Mouse (Mus musculus) kidney, adult 8-10 months (tissue): ENCODE measurements around the gene Gpc5.
A peak's percentile ranks its signal among the peaks of the same experiment; 100 is the strongest.

Source experiments
- DNase-seq, 2 experiments: peaks; one replicate each; pipeline ENCODE4 v3.0.0; 2022

Gene Gpc5

GRCm38 (mm10) chr14:115391831-115392230 lies 299.8 kb downstream of the Gpc5 start:
- DNase-seq, result no peak

GRCm38 (mm10) chr14:115392894-115393524 lies 301.0 kb downstream of the Gpc5 start:
- peak; percentile 42 to 55 for DNase-seq

DNA sequence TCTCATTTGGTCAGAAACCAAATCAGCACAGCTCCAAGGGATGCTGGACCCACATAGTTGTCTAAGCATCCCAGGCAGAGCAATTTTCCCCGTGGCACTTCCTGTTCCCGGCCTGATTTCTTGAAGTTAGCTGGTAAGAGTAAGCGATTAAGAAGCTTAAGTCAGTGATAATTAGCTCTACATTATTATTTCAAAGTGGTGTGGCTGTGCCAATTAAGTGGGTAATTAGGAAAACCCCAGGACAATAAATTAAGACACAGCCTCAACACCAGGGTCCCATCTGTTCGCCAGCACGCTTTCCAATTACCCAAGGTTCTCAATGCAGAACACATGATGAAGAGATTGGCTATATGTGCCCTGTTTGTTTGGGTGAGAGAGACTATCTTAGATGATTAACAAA lies 314.6 kb downstream of the Gpc5 start:
- no peak for DNase-seq

DNA sequence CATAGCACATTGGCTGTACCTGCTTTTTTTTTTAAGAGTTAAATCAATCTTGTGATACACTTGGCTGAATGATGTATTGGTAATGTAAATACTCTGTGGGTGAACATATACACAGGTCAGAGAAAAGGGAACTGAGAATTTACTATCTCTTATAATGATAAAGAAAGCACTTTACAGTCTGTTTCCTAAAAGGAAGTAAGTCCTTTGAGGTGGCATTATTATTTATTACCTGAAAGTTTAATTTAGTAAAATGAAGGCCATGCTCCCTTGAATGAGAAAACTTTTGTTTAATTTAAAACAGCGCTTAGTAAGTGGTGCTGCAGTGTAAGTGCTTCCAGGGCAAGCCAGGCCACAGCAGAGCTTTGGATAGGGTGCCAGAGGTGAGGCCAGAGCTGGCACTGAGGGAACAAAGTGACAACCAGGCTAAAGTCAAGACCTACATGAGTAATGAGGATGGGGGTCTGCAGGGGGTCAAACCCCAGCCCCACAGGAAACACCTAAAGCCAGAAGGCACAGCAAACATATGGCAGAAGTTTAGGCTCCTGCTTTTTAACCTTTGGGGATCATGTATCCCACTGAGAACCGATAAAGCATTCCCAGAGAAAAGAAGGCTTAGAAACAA lies 315.4 kb downstream of the Gpc5 start:
- DNase-seq, result peak; percentile 17 to 39

- DNase-seq, result peak; percentile 51 to 52
Measured at GRCm38 (mm10) chr14:115410881-115411280, 318.9 kb downstream of the Gpc5 start.

DNA sequence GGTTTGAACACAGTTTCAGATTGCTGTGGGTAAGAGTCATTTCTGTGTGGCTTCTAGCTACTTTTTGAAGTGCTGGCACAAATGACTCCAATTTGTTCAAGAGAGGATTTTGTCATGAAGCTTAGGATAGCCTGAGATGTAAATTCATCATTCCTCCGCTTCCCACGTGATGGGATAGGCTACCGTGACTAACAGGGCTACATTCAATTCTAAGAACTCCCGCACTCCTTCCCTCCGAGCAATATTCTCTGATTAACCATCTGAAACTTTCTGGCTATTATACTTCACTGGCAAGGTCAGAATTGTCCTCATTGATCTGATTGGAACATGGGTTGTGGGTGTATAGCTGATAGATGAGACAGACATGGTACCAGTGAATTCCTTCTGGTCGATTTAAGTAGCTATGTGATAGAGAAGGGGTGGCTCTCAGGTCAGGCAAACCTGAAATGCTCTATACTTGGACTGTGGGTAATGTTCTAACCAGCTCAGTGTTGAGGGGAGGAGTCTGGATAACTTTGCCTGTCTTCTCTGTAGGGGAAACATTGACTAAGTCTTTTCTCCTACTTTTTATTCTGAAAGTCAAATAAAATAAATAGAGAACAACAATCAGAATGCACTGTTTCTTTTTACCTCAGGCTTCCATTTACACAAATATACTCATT lies 319.6 kb downstream of the Gpc5 start:
- DNase-seq, result peak; percentile 44 to 51

- no peak for DNase-seq
Measured at GRCm38 (mm10) chr14:115412821-115413220, 320.8 kb downstream of the Gpc5 start.

GRCm38 (mm10) chr14:115413429-115413828 lies 321.4 kb downstream of the Gpc5 start:
- DNase-seq, result peak; percentile 54 to 81

DNA sequence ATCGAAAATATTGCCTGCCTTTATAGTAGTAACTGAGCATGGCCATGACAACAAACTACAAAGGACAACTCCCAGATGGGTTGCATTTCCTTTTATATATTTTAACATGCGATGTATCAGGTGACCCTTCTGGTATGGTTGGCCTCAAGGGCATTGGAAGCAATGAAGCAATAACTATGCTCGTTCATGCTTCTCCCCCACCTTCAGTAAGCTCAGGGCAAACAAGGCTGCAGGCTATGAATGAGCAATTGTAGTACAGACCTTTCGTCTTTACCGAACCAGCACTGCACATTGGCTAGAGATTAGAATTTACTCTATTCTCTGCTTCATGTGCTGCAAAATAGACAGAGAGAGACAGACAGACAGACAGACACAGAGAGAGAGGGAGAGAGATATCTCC lies 322.5 kb downstream of the Gpc5 start:
- DNase-seq, result peak in 1 of 2 experiments; percentile 35

- DNase-seq, result no peak
Measured at GRCm38 (mm10) chr14:115431967-115432366, 340.0 kb downstream of the Gpc5 start.

- no peak for DNase-seq
Measured at GRCm38 (mm10) chr14:115432368-115432767, 340.4 kb downstream of the Gpc5 start.

- no peak for DNase-seq
Measured at GRCm38 (mm10) chr14:115436617-115437016, 344.6 kb downstream of the Gpc5 start.

DNA sequence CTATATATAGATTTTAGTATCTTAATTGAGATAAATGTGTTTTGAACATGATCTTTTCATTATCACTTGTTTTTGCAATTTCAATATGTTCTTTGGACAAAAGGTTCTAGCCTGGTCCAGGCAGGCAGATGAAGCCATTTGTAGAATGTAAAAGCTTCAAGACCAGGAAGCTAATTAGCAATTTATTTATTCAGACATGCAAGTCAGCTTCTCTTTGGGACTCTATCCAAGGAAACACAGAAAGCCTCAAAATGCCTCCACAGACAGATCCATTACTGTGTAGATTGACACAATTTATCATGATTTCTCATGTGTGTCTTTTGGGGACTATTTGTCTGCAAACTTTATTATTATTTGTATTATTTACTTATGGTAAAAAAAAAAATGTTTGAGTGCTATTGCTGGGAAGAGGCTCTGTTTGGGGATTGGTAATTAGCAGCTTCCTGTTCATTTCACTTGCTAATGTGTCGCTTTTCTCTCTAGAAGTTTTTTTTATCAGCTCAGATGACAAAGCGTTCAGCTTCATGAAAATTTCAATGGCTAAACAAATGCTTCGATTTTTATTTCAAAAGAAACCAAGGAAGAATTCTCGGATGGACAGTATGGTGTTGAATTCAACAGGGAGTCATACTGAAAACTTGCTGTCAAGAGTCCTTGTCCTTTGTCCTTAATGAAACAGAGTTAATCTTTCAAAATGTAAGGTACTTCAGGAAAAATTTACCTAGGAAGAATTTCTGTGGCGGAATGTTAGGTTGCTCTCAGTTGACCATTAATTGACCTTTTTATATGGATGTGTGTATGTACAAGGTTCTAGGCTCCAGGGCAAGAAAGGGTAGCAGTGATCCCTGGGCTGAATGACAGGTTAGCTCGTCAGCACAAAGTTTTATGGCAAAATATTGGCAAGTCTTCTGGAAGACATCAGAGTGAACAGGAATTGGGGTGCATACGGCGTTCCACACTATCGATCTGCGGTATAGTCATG lies 353.1 kb downstream of the Gpc5 start:
- DNase-seq, result peak; percentile 32 to 60

DNA sequence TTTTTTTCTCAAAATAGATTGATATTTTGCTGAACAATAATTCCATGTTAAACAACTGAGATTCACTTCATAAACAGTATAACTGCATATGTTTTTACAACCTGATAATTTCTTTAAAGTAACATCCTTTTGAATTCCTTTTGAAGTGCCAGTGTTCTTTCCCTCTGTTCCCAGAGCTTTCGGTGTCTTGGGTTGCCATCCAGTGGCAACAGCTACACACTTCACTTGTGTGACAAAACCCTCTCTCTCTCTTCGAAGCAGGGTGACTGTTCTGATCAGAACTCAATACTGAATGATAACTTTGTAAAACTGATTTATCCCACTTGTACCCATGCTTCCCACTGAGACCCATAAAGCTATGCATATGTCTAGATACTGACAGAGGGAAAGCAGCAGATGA lies 358.9 kb downstream of the Gpc5 start:
- DNase-seq, result peak in 1 of 2 experiments; percentile 27

- DNase-seq, result no peak
Measured at GRCm38 (mm10) chr14:115467960-115468359, 375.9 kb downstream of the Gpc5 start.

GRCm38 (mm10) chr14:115475234-115475633 lies 383.2 kb downstream of the Gpc5 start:
- DNase-seq, result peak; percentile 3 to 21

DNA sequence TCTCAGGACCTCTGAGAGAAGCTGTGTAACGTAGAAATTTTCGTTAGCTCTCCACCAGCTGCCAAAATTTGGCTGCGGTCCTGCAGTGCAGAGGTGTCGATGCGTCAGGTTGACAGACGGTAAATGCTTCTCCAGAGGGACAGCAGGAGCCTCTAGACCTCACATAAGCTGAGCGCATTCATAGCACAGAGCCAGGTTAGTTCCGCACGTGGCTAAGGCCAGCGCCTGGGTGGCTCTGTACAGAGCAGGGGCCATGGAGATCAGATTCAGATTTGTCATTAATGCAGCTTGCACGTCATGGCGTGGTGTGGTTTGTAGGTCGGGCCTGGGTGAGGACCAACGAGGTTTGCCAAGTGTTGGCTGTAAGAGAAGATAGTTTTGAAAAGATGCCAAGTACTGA lies 385.3 kb downstream of the Gpc5 start:
- DNase-seq, result no peak

DNA sequence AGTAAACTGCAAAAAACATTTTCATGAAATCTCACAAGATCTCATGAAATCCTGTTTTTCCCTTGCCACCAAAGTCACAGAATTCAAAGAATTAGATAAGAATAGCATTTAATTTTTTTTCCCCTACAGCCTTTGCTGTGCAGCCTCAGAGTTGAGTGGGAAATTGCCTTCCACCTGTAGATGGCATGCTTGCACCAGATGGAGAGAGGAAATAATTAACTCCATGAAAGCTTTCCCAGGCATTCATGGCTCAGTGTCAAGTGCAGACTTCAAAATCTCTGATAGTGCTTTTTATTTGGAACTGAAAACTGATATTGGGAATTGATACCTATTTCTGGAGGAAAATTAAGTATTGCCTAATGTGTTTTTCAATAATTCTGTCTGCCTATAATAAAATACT lies 393.1 kb downstream of the Gpc5 start:
- DNase-seq, result peak; percentile 5 to 27

DNA sequence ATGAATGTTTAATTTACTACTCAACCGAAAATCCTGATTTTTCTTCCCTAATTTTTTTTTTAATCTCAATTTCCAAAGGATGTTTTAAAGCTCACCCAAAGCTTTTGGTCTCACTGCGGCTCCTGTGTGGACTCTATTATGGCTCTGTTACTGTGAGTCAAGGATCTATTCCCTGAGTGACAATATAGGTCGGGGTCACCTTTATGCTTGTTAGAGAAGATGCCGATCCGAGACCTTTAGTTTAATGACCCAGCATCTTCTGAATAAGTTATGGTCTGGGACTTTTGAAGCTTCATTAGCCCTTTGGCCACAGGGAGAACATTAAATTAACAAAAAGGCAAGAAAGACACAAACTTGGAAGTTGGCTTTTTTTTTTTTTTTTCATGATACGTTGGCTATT lies 408.8 kb downstream of the Gpc5 start:
- no peak for DNase-seq

DNA sequence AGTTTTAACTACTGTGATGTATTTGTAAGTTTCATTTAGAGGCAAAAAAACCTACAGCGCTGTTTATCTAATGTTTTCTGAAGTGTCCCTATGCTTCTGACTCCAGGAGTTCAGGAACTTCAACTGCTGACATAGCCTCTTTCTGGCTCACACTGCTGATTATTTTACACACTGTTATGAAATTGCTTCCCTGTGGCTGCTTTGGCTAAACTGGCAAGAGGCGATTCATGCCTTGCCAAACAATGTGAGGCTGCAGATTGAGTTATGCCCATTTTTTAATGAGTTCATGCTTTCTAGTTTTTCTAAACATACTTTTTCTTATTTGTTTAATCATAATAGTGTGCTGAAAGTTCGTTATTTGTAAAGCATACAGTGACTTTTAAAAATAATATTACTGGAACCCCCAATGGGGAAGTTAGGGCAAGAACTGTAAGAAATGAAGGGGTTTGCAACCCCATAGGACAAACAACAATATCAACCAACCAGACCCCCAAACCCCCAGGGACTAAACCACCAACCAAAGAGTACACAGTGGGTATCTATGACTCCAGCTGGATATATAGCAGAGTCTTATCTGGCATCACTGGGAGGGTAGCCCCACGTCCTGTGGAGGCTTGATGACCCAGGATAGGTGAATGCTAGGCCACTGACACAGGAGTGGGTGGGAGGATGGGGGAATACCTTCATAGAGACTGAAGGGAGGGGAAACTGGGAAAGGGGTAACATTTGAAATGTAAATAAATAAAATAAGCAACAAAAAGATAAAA lies 454.7 kb downstream of the Gpc5 start:
- no peak for DNase-seq

DNA sequence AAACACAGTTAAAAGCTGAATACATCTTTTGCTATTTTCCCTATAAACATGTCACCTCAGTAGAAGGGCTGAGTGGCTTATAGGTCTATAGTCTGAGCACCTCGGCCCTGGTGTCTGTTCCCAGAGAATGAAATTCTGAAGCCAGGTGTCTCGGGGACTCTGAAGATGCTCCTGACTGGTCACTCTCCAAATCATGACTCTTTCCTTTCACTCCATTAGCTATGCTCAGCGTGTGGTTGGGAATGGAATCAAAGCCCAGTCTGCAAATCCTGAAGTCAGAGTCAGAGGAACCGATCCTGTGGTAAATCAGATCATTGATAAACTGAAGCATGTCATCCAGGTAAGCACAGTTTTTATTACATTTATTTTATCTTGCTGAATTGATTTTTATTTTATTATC lies 460.0 kb downstream of the Gpc5 start:
- no peak for DNase-seq
